Mouse (Mus musculus): ENCODE measurements at regions not wholly inside any gene's neighbourhood (a gene's known extent, or its start where the extent isn't known, plus 50 kb on each side); places are given as distances from the start of the nearest gene placed in this dataset.

DNA sequence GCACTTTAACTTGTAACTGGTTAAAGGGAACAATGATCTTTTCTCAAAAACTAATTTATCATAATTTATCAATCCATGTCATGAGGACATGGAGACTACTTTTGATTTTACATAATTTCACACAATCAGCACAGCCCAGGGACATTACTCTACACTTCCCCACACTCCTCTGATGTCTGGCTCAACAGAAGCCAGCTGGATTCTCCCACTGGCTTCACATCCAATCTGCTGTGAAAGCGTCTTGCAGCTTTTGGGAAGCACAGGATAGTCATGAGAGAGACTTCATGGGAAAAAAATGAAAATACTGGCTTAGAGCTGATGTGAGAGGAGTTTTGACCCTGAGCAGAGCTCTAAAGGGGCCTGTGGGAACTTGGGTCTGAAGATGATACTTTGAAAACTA lies 61.7 kb upstream of the Hrasls start:
- no peak overlapping the region for H3K4me3 ChIP-seq (ENCODE audit: low read depth, low read length)
- no peaks in the 10 kb centered on the region for H3K4me1 ChIP-seq (ENCODE audit: control insufficient read depth, insufficient read depth, low read length)
- no peaks in the 10 kb centered on the region for H3K27me3 ChIP-seq (ENCODE audit: control insufficient read depth, insufficient read depth, low read length)
- H3K27ac ChIP-seq (ENCODE audit: low read depth, low read length), result no peak overlapping the region
- 68% methylated on average over 1 of the region's 1 CpGs for WGBS (ENCODE audit: insufficient replicate concordance)
- no peak for ATAC-seq (replicated peaks; ENCODE audit: insufficient number of reproducible peaks, low FRiP score, low TSS enrichment)
- H3K4me2 ChIP-seq, result no peak overlapping the region
- H3K36me3 ChIP-seq (ENCODE audit: control insufficient read depth, insufficient read depth, low read length), result no peaks in the 10 kb centered on the region
- H3K9me3 ChIP-seq (replicated peaks; ENCODE audit: control insufficient read depth, low read length), result no peaks in the 10 kb centered on the region
- H3K9ac ChIP-seq (ENCODE audit: low read depth, low read length), result no peak overlapping the region

GRCm38 (mm10) chr16:29119217-29119616 lies 90.3 kb upstream of the Hrasls start:
- H3K4me1 ChIP-seq (ENCODE audit: control insufficient read depth, insufficient read depth, low read length), result no peaks in the 10 kb centered on the region
- H3K4me3 ChIP-seq (ENCODE audit: low read depth, low read length), result no peak overlapping the region
- H3K9ac ChIP-seq (ENCODE audit: low read depth, low read length), result no peak overlapping the region
- no peaks in the 10 kb centered on the region for H3K36me3 ChIP-seq (ENCODE audit: control insufficient read depth, insufficient read depth, low read length)
- no peaks in the 10 kb centered on the region for H3K9me3 ChIP-seq (replicated peaks; ENCODE audit: control insufficient read depth, low read length)
- H3K4me2 ChIP-seq, result peak overlapping the region; percentile 27; the same call in 1 of the 2 replicates
- no peak for ATAC-seq (replicated peaks; ENCODE audit: insufficient number of reproducible peaks, low FRiP score, low TSS enrichment)
- WGBS (ENCODE audit: insufficient replicate concordance), result 35% methylated on average over 4 of the region's 4 CpGs
- no peaks in the 10 kb centered on the region for H3K27me3 ChIP-seq (ENCODE audit: control insufficient read depth, insufficient read depth, low read length)
- 0 out of 2 replicates have a peak overlapping the region, but pooled peaks have one; percentile 10 for H3K27ac ChIP-seq (ENCODE audit: low read depth, low read length)

DNA sequence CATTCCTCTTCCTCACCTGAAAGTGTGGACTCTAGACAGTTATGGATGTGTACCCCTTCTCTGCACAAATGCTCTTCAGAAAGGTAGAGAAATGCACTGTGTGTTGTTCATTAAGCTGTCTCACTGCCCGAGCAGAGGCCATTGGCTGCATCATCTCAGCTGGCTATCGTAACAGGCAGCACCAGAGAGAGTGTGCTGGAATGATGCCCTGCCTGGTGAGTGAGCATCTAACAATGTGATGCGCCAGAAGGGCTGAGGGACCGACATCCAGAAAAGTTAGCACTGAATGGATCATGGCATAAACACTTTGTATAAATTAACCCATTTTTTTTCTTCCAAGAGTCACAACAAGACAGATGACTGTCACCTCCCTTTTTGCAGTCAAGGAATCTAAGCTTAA lies 112.7 kb upstream of the Hrasls start:
- WGBS (ENCODE audit: insufficient replicate concordance), result 79% methylated on average over 4 of the region's 4 CpGs

GRCm38 (mm10) chr16:29065961-29066360 lies 136.5 kb upstream of the Mb21d2 start:
- H3K4me2 ChIP-seq, result no peak overlapping the region
- H3K4me3 ChIP-seq (ENCODE audit: low read depth, low read length), result no peak overlapping the region
- H3K27ac ChIP-seq (ENCODE audit: low read depth, low read length), result no peak overlapping the region
- no peaks in the 10 kb centered on the region for H3K27me3 ChIP-seq (ENCODE audit: control insufficient read depth, insufficient read depth, low read length)
- no peaks in the 10 kb centered on the region for H3K9me3 ChIP-seq (replicated peaks; ENCODE audit: control insufficient read depth, low read length)
- H3K9ac ChIP-seq (ENCODE audit: low read depth, low read length), result no peak overlapping the region
- H3K36me3 ChIP-seq (ENCODE audit: control insufficient read depth, insufficient read depth, low read length), result no peaks in the 10 kb centered on the region
- 88% methylated on average over 3 of the region's 3 CpGs for WGBS (ENCODE audit: insufficient replicate concordance)
- ATAC-seq (replicated peaks; ENCODE audit: insufficient number of reproducible peaks, low FRiP score, low TSS enrichment), result no peak
- H3K4me1 ChIP-seq (ENCODE audit: control insufficient read depth, insufficient read depth, low read length), result no peaks in the 10 kb centered on the region

More for the DNA sequence above, 112.7 kb upstream of the Hrasls start:
- Histone ChIP-seq H3K4me1 (ENCODE audit: control insufficient read depth, insufficient read depth, low read length) (no peaks in the 10 kb centered on the region), H3K36me3 (ENCODE audit: control insufficient read depth, insufficient read depth, low read length) (no peaks in the 10 kb centered on the region), H3K4me3 (ENCODE audit: low read depth, low read length) (no peak overlapping the region), H3K4me2 (no peak overlapping the region), H3K9me3 (replicated peaks; ENCODE audit: control insufficient read depth, low read length) (no peaks in the 10 kb centered on the region), H3K27me3 (ENCODE audit: control insufficient read depth, insufficient read depth, low read length) (no peaks in the 10 kb centered on the region), H3K27ac (ENCODE audit: low read depth, low read length) (no peak overlapping the region), H3K9ac (ENCODE audit: low read depth, low read length) (no peak overlapping the region)
- no peak for ATAC-seq (replicated peaks; ENCODE audit: insufficient number of reproducible peaks, low FRiP score, low TSS enrichment)

- no peaks in the 10 kb centered on the region for H3K9me3 ChIP-seq (replicated peaks; ENCODE audit: control insufficient read depth, low read length)
- H3K36me3 ChIP-seq (ENCODE audit: control insufficient read depth, insufficient read depth, low read length), result no peaks in the 10 kb centered on the region
- no peak overlapping the region for H3K27ac ChIP-seq (ENCODE audit: low read depth, low read length)
- no peak overlapping the region for H3K4me3 ChIP-seq (ENCODE audit: low read depth, low read length)
- no peak overlapping the region for H3K9ac ChIP-seq (ENCODE audit: low read depth, low read length)
- no peak for ATAC-seq (replicated peaks; ENCODE audit: insufficient number of reproducible peaks, low FRiP score, low TSS enrichment)
- no peaks in the 10 kb centered on the region for H3K4me1 ChIP-seq (ENCODE audit: control insufficient read depth, insufficient read depth, low read length)
- no peaks in the 10 kb centered on the region for H3K27me3 ChIP-seq (ENCODE audit: control insufficient read depth, insufficient read depth, low read length)
- 80% methylated on average over 4 of the region's 4 CpGs for WGBS (ENCODE audit: insufficient replicate concordance)
- H3K4me2 ChIP-seq, result no peak overlapping the region
Observed at GRCm38 (mm10) chr16:29065097-29065785, 135.8 kb upstream of the Mb21d2 start.

- Histone ChIP-seq H3K9ac (ENCODE audit: low read depth, low read length) (no peak overlapping the region), H3K27me3 (ENCODE audit: control insufficient read depth, insufficient read depth, low read length) (no peaks in the 10 kb centered on the region), H3K9me3 (replicated peaks; ENCODE audit: control insufficient read depth, low read length) (no peaks in the 10 kb centered on the region), H3K36me3 (ENCODE audit: control insufficient read depth, insufficient read depth, low read length) (no peaks in the 10 kb centered on the region), H3K4me1 (ENCODE audit: control insufficient read depth, insufficient read depth, low read length) (no peaks in the 10 kb centered on the region), H3K27ac (ENCODE audit: low read depth, low read length) (no peak overlapping the region), H3K4me2 (no peak overlapping the region), H3K4me3 (ENCODE audit: low read depth, low read length) (no peak overlapping the region)
- no peak for ATAC-seq (replicated peaks; ENCODE audit: insufficient number of reproducible peaks, low FRiP score, low TSS enrichment)
Observed at GRCm38 (mm10) chr16:29063377-29063776, 133.9 kb upstream of the Mb21d2 start.

DNA sequence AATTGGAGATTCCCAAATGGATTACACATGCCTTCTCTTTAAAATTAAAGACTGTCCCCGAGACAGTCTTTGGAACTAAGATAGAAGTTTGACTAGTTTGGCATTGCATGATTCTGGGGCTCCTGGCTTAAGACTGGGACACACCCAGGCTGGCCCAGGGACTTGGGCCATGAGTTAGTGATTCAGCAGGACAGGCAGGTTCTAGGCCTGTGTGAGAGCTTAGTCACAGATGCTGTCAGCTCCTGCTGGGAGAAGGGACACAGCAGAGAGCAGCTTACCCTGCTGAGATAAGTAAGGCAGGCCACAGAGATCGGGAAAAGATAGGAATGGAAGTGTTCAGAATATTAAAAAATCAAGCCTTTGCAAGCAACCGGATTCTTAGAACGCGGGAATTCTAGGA lies 127.6 kb upstream of the Mb21d2 start:
- ATAC-seq (replicated peaks; ENCODE audit: insufficient number of reproducible peaks, low FRiP score, low TSS enrichment), result no peak
- Histone ChIP-seq H3K4me2 (no peak overlapping the region), H3K4me3 (ENCODE audit: low read depth, low read length) (no peak overlapping the region), H3K27me3 (ENCODE audit: control insufficient read depth, insufficient read depth, low read length) (no peaks in the 10 kb centered on the region), H3K36me3 (ENCODE audit: control insufficient read depth, insufficient read depth, low read length) (no peaks in the 10 kb centered on the region), H3K9me3 (replicated peaks; ENCODE audit: control insufficient read depth, low read length) (no peaks in the 10 kb centered on the region), H3K27ac (ENCODE audit: low read depth, low read length) (no peak overlapping the region), H3K9ac (ENCODE audit: low read depth, low read length) (no peak overlapping the region), H3K4me1 (ENCODE audit: control insufficient read depth, insufficient read depth, low read length) (no peaks in the 10 kb centered on the region)
- WGBS (ENCODE audit: insufficient replicate concordance), result 74% methylated on average over 5 of the region's 5 CpGs

DNA sequence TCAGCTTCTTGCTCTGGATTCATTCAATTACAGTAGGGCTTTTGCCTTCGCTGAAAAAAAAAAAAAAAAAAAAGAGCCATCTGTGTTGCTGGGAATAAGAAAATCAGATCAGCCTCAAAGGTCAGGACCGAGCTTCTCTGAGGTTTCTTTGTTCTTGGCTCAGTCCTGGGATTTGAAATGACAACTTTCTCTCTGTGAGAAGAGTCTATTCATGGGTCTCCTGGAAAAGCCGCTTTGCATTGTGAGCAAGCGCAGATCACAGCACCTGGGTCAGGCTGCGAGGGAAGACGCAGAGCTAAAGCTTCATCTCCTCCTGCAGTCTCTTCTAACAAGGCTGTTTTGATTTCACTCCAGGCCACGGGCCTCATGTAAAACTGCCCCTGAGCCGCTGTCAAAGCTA lies 125.0 kb upstream of the Mb21d2 start:
- H3K9me3 ChIP-seq (replicated peaks; ENCODE audit: control insufficient read depth, low read length), result no peaks in the 10 kb centered on the region
- H3K4me2 ChIP-seq, result peak overlapping the region; percentile 17
- H3K27ac ChIP-seq (ENCODE audit: low read depth, low read length), result no peak overlapping the region
- H3K4me3 ChIP-seq (ENCODE audit: low read depth, low read length), result no peak overlapping the region
- no peak for ATAC-seq (replicated peaks; ENCODE audit: insufficient number of reproducible peaks, low FRiP score, low TSS enrichment)
- no peaks in the 10 kb centered on the region for H3K36me3 ChIP-seq (ENCODE audit: control insufficient read depth, insufficient read depth, low read length)
- no peak overlapping the region for H3K9ac ChIP-seq (ENCODE audit: low read depth, low read length)
- no peaks in the 10 kb centered on the region for H3K27me3 ChIP-seq (ENCODE audit: control insufficient read depth, insufficient read depth, low read length)
- no peaks in the 10 kb centered on the region for H3K4me1 ChIP-seq (ENCODE audit: control insufficient read depth, insufficient read depth, low read length)
- 41% methylated on average over 8 of the region's 8 CpGs for WGBS (ENCODE audit: insufficient replicate concordance)

DNA sequence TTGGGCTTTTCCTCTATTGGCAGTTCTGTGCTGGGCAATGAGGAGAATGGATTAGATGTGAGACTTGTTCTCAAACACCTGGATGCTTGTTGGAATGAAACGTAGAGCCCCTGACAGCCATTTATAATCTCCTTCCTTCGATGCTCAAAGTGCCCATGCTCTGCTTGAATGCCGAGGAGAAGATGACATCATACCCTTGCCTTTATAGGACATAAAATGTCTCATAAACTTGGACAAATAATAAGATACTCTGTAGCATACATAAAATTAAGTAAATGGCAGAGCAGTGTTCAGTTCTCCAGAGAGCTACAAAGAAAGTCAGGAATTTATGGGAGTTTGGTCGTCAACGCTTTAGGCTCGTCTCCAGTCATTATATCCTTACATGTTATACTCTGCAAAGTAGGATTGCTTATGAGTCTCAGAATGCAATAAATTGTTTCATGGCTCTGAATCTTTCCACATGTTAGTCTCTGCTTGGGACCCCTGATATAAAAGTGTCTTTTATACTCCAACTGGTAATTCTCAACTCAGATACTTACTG lies 117.0 kb upstream of the Mb21d2 start:
- Histone ChIP-seq H3K4me3 (ENCODE audit: low read depth, low read length) (no peak overlapping the region), H3K36me3 (ENCODE audit: control insufficient read depth, insufficient read depth, low read length) (no peaks in the 10 kb centered on the region)
- WGBS (ENCODE audit: insufficient replicate concordance), result 87% methylated on average over 6 of the region's 6 CpGs

More for the DNA sequence above, 117.0 kb upstream of the Mb21d2 start:
- Histone ChIP-seq H3K9ac (ENCODE audit: low read depth, low read length) (no peak overlapping the region), H3K27me3 (ENCODE audit: control insufficient read depth, insufficient read depth, low read length) (no peaks in the 10 kb centered on the region), H3K9me3 (replicated peaks; ENCODE audit: control insufficient read depth, low read length) (no peaks in the 10 kb centered on the region), H3K27ac (ENCODE audit: low read depth, low read length) (no peak overlapping the region), H3K4me1 (ENCODE audit: control insufficient read depth, insufficient read depth, low read length) (no peaks in the 10 kb centered on the region), H3K4me2 (no peak overlapping the region)
- no peak for ATAC-seq (replicated peaks; ENCODE audit: insufficient number of reproducible peaks, low FRiP score, low TSS enrichment)
